Mouse (Mus musculus) gastrocnemius, postnatal 4 days (tissue): Measurements from ENCODE around the gene Fgfr2. TPM values are rescaled to one million over a fixed set of nuclear protein-coding genes. Genes with fewer than 3 reads are reported as not detected.
A peak's percentile ranks its signal among the peaks of the same experiment; 100 is the strongest.
"Not testable (repeated sequence)": the region's sequence is repeated elsewhere in the genome, so short reads cannot be mapped to it uniquely, and the experiment has no call there.

ENCODE experiments used
- DNase-seq, 2 experiments: peaks; one replicate each; pipeline ENCODE4 v3.0.0; 2021 to 2022; ENCODE audit warnings: low spot score in 2 of 2, mixed read lengths in 2 of 2
- total RNA-seq, 2 experiments: library from RNA; stranded (reverse); gene quantifications; 2 replicates each; pipeline ENCODE4 v1.2.3; 2021

Fgfr2 gene
- total RNA-seq, 2 experiments from 2014 or later: 6.5 to 8.0 TPM

- DNase-seq: no peak
Observed at GRCm38 (mm10) chr7:133121080-133121607, 2.0 kb downstream of the Fgfr2 start.

DNA sequence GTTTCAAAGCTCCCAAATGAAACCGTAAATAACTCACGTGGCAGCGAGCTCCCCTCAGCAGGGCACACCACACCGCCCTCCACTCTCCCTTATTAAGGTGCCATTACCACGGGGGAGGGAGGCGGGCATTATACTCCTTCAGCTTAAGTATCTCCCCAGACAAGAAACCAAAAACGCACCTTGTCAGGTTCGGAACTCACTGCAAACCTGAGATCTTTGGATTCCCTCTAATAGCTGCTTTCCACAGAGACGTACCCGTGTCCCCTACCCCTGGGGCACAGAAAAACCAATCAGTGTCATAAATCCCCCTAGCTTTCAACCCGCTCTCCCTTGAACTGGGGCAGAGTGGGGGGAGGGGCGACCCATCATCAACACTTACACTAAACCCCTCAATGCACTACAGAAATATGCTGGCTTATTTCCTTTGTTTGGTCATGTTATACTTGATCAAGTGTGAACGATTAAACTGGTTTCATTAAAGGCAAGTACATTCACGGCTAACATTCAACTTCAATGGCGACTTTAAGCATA, 2.9 kb downstream of the Fgfr2 start:
- no peak for DNase-seq

- DNase-seq: no peak
Observed at GRCm38 (mm10) chr7:133117815-133118214, 5.3 kb downstream of the Fgfr2 start.

DNA sequence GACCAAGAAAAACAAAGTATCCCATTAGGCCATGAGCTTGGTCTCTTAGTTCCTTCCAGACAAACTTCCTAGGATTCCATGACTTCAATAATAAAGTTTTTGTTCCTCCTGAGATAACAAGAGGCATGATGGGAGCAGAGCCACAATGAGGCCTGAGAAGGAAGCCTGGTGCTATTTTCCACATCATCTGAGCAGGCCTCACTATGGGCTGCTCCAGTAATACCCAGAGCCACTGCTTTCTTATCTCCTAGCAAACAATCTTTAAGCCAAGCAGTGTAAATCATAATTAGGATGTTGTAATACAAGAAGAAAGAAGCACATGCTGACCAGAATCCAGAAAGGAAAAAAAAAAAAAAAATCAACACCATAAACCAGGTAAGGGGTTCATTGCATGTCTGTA, 6.6 kb downstream of the Fgfr2 start:
- no peak for DNase-seq

DNA sequence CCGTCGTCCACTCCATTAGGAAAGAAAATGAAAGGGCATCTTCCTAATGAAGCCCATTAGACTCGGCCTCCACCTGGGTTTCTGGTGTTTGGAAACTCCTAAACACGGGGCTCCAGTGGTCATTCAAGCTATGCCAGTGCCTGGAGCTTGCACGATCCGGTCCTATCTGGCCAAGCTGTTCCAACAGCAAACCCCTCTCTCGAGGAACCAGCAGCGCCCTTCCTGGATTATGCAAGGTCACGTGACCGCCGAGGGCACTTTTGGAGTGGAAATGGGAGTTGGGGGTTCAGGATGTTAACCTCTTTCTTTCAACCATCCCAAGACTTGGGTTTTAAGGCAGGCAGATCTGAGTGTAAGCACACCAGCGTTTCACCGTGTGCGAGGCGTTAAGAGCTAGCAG, 7.3 kb downstream of the Fgfr2 start:
- no peak for DNase-seq

DNA sequence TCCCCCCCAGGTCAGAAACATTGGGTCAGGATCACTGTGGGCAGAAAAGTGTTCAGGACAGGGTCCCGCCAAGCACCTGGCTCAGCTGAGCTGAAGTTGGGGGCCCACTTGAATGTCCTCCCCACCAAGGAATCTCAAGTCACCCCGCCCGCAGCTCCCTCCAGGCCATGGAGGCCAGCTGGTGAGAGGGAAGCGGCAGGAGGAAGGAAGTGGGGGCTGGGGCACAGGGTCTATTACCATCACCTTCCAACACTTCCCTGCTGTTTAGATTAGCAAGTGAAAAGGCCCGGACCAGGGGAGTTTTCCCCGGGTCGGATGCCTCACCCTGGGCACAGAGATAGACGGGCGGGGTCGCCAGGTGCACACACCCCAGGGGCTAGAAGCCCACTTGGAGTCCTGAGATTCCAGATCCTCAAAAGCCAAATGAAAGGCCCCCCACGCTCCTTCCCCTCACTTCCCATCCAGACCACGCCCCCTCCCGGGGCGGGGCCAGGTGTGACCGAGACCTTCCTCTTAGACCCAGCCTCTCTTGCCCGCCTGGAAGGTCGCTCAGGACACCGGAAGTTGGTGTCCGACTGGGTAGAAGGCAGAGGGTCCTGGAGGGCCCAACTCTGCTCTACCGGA, 8.2 kb downstream of the Fgfr2 start:
- no peak for DNase-seq

- no peak for DNase-seq
Observed at GRCm38 (mm10) chr7:133113185-133113895, 9.8 kb downstream of the Fgfr2 start.

GRCm38 (mm10) chr7:133112351-133112831, 10.8 kb downstream of the Fgfr2 start:
- DNase-seq: no peak

GRCm38 (mm10) chr7:133109442-133109841, 13.7 kb downstream of the Fgfr2 start:
- DNase-seq: no peak

- no peak for DNase-seq
Observed at GRCm38 (mm10) chr7:133108695-133109094, 14.5 kb downstream of the Fgfr2 start.

DNA sequence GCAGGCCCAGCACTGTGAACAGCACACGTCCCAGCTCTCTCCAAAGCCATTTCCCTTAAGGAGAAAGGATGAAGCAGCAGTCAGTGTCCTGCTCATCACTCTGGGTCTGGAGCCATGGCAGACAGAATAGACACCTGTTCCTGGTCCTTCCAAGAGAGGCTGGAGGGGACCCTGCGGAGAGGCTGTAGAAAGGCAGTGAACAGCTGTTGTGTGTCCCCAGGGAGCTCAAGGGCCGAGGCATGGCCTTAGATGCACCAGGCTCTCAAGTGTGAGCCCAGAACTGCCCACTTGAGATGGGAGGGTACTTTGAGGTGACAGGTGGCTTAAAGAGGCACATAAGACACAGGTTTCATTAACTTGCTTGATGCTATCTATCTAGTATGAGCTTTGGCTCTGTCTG, 20.6 kb downstream of the Fgfr2 start:
- no peak for DNase-seq

GRCm38 (mm10) chr7:133101070-133101469, 22.1 kb downstream of the Fgfr2 start:
- no peak for DNase-seq

DNA sequence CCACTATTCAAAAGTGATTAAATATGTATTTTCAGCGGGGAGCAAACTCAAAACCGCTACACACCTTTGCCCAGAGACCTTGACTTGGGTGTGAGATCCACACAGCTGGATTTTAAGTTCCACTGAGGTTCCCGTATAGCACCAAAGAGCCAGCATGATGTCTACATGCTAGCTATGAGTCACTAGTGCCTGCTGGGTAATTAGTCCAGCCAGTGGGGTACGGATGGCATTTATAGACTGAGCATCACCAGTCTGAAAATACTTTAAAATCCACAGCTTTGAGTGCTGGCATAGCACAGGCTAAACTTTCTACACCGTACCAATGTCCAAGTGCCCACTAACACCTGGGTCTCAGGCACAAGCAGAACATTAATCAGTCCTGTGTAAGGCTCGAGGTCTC, 23.0 kb downstream of the Fgfr2 start:
- no peak for DNase-seq

- DNase-seq: no peak
Observed at GRCm38 (mm10) chr7:133099266-133099665, 23.9 kb downstream of the Fgfr2 start.

- DNase-seq: no peak
Observed at GRCm38 (mm10) chr7:133098118-133098793, 24.9 kb downstream of the Fgfr2 start.

DNA sequence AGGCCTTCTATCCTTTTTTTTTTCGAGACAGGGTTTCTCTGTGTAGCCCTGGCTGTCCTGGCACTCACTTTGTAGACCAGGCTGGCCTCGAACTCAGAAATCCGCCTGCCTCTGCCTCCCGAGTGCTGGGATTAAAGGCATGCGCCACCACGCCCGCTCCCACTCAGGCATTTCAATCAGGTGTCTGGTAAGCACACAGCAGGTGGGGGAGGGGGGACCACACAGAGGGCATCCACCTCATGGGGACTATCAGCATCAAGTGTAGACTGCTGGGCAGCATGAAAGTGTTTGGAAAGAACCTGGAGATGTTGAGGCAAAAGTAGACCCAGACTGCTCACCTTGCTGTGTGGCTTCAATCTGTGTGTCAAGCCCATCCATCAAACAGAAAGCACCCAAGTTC, 27.5 kb downstream of the Fgfr2 start:
- DNase-seq: not testable (repeated sequence)

- DNase-seq: no peak
Observed at GRCm38 (mm10) chr7:133094711-133095495, 28.2 kb downstream of the Fgfr2 start.

GRCm38 (mm10) chr7:133094161-133094560, 29.0 kb downstream of the Fgfr2 start:
- DNase-seq: peak in 1 of 2 experiments; percentile 44

- no peak for DNase-seq
Observed at GRCm38 (mm10) chr7:133093731-133094130, 29.4 kb downstream of the Fgfr2 start.

DNA sequence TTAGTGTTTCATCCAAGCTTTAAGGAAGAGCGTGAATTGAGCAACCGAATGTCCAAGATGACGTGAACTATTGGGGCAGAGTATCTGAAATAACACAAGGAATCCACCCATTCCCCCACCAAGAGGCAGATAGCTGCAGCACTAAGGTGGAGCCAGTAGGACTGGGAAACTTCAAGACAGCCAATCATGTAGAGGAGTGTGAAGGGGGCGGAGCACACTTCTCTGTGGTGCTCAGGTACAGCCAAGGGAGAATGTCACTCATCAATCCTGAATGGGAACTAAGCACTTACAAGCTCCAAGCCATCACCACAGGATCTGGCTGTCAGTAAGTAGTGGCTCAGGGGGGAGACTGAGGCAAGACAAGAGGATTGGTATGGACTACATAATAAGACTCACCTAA, 32.5 kb downstream of the Fgfr2 start:
- no peak for DNase-seq
